Mouse (Mus musculus) T-helper 1 cell (primary cell): Measurements from ENCODE around the gene Cxcl9.

ENCODE experiments used
- in situ Hi-C: fragments of 300-600 bp; cut with MboI, MseI; formaldehyde crosslinking; loops from one replicate; pipeline ENCODE4 v1.15.1; 2025; ENCODE audit warnings: high pct_unique_total_duplicates

The Cxcl9 gene

DNA sequence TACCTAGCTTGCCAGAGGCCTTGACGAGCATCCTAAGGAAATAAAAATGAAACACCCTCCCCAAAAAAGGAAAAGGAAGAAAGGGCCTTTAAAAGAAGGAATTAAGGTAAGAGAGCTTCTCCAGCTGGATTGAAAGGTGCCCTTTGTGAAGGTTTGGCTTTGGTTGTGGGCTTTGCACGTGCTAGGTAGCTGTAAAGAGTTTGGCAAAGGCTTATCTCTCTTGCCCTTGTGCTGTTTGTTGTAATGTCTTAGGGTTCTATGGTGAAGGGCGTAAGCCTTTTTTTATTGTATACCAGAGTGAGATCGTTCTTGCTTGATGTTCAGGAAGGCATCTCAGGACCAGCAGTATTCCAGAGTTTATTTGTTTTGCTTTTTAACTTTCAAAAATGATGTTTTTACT is 12.7 kb upstream of the Cxcl9 start:
- in situ Hi-C loops = loop anchor here (5.0 kb wide), 1 partner anchor 37 kb away; no protein-coding TSS in a partner anchor

DNA sequence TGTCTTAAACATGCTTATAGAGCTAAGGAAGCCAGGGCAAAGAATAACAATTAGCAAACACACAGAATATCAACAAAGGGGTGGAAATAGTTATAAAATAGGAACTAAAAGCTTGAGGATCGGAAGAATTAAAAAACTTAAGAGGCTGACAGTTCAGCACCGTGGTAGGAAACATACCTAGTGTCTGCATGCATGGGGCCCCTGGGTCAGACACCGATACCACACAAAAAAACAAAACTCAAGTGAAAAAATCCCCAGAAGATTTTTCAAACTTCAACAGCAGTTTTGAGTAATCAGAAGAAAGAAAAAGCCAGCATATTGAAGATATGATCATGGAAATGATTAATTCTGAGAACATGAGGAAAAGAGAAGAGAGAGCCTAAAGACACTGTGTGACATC is 8.9 kb upstream of the Cxcl9 start:
- in situ Hi-C loops = no loop called here

DNA sequence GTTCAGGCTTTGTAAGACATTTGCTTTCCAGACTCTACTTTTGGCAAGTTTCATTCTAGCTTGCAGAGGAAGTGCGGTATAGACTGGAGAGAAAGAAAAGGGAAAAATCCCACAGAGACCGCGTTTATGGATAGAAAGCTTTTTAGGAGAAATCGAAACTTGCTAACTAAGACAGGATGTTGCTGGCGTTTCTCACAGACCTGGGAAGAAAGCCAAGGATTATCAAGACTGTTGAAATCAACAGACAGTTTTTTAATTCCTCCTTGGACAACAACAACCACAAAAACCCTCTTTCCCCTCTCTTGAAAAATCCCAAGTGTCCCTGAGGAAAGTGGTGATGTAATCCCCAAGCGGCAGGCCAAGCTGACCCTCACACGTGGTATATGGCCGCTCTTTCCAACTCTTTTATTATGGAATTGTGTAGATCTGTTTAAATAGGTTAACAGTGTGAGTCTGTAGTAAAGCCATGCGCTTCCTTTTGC is 4.5 kb upstream of the Cxcl9 start:
- in situ Hi-C loops = no loop called here

DNA sequence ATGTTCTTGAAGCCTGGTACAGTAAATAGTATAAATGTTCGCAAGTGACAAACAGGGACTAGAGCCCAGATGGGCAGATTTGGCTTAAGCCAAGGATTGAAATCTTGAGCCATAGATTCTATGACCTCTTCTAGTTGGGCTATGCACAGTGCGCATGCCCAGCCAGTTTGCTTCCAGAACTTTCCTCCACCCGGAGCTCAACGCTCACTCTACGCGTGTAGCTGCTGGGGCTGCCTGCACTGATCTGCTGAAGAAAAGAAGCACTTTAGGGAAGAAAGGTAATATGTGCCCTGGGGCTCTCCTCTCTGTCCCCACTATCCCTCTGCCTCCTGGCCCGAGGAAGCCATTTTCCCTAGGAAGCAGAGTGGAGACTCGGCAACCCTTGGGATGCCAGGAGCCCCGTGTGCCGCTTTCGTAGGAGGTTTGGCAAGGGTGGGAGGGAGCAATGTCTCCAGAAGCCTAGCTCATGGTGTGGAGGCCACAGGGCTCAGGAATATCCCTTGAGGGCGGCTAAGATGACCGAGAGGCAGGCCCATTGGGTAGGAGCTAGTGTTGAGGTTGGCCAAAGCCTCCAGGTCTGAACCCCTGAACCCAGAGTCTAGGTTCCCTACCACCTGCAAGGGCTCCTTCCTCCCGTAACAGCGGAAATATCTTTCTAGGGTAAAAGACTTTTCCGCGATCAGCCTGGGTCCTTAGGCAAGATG is 3.9 kb upstream of the Cxcl9 start, which contains the start of gene Art3:
TSS of gene Art3 (plus strand) at position 193 of the 704 bp plus-strand sequence.
- in situ Hi-C loops = no loop called here

DNA sequence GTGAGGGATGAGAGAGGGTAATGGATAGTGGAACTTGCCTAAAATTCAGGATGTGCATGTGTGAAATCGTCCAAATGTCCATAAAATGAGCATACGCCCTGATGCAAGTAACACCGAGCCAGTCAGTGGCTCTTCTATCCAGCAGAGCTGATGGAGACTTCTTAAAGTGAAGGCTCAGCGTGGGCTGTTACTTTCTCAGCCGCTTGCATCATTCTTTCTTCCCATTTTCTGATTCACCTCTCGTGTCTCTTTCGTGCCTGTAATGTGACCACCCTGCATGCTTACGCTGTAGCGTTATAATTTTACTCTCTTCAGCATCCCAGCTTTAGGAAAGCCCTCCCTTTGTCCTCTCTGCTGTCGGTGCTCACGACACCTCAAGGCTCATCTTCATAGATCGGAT is 3.2 kb upstream of the Cxcl9 start:
- in situ Hi-C loops = no loop called here

DNA sequence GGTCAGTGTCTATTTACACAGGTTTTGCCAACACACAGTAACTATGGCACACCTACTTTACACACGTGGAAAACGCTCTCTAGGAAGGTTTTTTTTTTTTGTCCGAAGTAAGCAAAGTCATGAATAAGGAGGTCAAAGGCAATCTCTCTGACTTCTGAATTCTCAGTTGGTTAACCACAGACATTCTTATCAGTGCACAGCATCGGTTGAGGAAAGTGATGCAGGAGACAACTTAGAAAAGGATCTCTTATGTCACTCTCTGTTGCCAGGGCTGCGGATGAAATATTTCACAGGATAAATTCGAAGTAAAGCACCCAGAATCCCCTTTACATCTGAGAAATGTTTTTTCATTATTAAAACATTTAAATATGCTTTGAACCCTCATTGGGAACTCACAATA is 512 bp downstream of the Cxcl9 start:
- in situ Hi-C loops = loop anchor here (10.0 kb wide), 1 partner anchor 1733 kb away; no protein-coding TSS in a partner anchor

DNA sequence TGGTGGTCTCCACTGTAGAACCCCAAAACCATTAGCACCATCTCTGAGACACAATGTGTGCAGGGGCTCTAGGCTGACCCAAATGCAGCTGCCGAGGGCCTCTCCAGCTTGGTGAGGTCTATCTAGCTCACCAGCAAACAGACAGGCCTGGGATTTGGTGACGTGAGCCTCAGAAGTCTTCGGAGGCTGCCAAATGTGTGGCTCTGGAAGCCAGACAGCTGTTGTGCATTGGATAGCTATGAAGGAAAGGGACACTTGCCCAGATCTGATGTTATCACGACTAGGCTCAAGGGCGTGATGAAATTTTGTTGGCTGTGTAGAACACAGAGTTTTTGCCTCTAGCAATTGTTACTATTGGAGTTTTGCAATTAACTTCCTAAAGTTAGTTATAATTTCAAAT is 4.6 kb downstream of the Cxcl9 start:
- in situ Hi-C loops = loop anchor here (10.0 kb wide), 1 partner anchor 1728 kb away; no protein-coding TSS in a partner anchor

DNA sequence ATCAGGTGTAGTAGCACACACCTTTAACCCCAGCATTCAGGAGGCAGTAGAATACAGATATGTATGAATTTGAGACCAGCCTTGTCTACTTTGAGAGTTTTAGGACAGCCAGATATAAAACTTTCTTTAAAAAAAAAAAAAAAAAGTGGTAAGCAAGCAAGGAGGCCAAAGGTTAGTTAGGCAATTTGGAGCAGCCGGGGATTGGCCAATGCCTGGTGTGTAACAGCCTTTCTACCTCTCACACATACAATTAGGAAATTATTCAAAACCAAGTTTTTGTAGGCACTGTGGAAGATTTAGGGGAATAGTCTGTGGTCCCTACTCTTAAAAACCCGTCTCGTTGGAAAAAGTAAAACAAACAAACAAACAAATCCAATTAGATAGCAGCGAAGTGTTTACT is 5.3 kb downstream of the Cxcl9 start:
- in situ Hi-C loops = loop anchor here (10.0 kb wide), 1 partner anchor 1728 kb away; no protein-coding TSS in a partner anchor

DNA sequence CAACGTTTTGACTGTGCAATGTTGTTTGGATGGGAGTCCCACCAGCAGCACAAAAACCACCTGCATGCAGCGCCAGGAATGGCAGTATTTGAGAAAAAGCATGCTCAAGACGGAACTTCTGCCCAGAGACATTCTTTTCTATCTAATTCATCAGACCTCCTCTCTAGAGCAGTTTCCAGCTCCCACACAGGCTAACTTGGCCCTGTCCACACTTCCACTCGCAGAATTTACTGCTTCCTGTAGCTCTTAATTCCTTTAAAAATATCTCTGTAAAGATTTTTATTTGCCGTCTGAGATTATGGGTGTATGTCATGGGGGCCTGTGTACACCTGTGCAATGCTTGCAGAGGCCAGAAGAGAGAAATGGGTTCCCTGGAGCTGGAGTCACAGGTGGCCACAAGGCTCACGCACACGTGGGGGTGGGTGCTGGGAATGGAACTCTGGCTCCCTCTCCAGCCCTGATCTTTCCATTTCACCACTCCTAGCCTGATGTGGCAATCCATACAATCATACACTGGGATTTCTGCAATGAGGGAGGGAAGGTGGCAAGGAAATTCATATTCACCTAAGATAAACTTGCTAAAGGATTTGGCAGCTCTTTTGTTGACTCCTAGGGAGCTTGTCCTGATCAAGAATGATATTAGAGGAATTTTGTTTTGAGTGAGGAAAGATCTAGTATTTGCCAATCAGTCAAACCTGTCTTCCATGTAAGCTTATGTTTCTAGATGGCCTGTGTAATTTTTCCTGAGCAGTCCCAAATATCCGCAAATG is 6.1 kb downstream of the Cxcl9 start:
- in situ Hi-C loops = loop anchor here (10.0 kb wide), 1 partner anchor 1727 kb away; no protein-coding TSS in a partner anchor

DNA sequence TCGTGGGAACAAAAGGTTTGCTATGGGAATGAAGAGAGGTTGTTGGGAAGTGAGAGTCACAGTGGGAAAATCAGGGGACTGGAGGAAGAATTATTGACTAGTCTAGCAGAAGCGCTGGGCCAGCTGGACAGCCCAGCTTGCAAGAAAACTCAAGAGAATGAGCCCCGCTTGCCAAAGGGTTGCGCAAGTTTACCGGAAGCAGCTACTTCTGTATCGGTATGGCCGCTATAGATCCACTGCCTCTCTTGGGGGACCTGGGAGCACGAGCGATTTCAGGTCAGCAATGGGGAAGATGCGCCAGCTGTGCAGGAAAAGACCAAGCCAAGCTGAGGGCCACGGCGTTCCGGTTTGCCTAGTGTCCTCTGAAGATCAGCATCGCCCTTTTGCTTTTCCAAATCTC is 9.3 kb downstream of the Cxcl9 start:
- in situ Hi-C loops = loop anchor here (5.0 kb wide), 1 partner anchor 59 kb away; no protein-coding TSS in a partner anchor

DNA sequence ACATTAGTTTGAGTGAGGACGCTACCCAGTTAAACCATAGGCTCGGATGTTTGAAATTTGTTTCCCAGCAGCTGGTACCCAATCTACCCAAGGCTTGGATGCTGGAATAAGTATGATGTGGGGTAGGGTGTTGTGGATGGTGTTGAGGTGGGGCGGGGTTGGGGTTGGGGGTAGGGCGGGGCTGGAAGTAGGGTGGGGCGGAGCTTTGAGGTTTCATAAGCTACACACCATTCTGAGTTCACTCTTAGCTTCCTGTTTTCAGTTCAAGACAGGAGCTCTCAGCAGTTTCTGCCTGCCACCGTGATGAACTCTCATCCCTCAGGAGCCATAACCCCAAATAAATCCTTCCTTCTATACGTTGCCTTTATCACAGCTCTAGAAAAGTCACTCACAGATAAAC is 9.8 kb downstream of the Cxcl9 start:
- in situ Hi-C loops = loop anchor here (5.0 kb wide), 1 partner anchor 59 kb away; no protein-coding TSS in a partner anchor

DNA sequence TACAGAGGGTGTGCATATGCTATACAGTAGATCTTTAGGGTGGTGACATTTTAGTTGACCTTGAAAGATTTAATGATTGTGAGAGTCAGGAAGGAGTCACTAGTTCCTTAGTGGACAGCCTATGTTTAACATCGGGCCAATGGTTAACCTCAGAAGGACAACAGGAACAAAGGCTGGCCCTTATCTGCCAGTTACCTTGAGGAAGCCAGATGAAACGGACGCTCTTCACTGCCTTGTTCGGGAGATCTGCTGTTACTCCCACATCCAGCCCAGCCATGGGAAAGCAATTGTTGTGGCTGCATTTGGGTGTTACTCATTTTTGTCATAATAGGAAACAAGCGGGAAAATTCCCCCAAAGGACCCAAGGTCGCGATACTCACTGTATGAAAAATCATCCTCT is 14.1 kb downstream of the Cxcl9 start:
- in situ Hi-C loops = no loop called here

DNA sequence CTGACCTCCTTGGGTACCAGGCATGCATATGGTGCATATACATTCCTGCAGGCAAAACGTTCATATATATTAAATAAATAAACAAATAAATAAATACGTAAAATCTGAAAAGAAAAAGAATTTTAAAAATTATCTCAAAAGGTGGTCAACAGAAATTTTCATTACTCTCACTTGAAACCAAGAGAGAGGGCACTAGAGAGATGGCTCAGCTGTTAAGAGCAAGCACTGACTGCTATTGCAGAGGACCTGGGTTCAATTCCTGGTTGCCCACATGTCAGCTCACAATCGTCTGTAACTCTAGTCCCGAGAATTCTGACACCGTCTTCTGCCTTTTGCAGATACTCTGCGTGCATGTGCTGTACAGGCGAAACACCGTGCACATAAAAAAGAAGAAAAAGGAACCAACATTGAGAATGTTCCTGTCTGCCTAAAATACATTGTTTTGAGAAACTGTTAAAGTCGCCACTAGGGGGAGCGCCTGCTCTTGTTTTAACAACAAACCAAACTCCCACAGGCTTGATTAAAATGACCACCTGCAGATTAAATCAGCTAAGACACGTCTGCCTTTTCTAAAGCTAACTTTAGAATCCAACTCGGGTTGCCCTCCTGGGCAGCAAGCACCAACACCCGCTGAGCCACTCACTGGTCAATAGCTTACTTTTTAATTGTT is 15.7 kb downstream of the Cxcl9 start:
- in situ Hi-C loops = no loop called here

DNA sequence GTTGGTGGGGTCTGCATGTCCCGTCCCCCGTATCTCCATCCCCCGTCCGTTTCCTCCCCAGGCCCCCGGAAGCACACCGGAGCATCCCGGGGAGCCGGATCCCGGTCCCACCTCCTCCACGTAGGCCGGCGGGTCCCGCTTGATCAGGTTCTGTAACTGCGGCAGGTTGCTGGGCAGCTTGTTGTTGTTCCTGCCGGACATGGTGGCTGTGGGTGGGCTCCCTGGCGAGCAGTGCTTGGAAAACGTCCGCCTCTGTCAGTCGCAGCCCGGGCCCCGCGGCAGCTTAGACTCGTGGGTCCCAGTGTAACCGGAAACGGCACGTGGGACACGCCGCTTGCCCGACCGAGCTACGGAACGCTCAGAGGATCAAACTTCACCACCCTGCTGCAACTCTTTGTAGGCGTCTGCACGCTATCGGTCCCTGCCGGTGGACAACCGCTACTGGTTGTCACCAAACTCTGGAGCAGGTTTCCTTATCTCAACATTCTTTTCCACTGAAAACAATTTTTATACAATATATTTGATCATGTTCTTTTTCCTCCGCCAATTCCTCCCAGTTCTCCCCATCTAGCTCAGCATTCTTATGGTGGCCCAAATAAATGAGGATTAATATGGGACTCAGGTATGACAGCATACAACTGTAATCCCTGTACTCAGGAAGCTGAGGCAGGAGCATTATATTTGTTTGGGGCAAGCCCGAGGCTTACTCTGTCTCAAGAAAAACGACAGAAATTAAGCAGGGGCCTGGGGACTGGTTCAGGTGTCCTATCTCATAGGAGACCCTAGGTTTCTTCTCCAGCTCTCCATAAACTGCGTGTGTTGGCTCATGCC is 18.0 kb downstream of the Cxcl9 start, which contains the start of gene Sdad1:
TSS of gene Sdad1 (minus strand) at position 799 of the 831 bp plus-strand sequence.
- in situ Hi-C loops = no loop called here

DNA sequence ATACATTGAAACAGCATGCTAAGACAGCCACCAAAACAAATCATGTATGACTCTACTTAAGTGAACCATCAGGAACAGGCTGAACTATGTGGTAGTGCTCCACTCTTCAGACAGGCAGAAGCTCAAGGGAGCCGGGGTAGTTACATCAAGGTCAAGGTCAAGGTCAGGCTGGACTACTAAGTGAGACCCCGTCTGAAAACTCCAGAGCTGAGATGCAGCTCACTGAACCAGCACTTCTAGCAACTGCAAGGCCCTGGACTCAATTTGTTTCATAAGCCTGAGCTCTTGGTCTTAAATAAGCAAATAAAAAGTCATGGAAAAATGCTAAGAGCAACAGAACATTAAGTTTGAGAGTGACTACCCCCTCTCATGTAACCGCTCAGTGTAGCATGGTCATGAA is 23.6 kb downstream of the Cxcl9 start:
- in situ Hi-C loops = no loop called here

DNA sequence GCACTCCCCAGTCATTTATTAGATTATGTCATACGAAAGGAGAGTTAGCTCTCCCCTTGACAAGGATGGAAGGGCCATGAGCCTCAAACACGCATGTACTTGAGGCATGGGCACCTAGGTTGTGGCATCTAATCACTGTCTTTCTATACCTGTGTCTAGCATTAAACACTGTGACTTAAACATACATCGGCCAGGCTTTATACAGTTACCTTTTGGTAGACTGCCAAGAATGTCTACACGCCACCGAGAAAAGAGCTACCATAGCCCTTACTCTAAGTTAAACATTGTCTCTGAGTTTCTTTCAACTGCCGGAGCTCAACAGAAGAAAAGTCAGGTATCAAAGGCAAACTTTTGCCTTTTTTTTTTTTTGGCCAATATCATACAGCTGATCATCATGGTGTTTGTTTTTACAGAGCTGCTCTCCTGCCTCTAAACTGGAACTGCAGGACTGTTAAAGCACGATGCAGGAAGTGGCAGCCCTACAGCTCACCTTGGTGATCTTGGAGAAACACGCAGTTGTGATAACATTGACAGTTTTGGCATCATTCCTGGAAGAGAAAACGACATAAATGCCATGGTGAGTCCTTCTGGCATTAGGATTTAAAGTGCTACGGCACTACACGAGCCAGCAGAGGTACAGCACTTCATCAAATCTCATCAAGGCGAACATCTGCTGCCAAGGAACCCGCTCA is 25.6 kb downstream of the Cxcl9 start:
- in situ Hi-C loops = no loop called here

DNA sequence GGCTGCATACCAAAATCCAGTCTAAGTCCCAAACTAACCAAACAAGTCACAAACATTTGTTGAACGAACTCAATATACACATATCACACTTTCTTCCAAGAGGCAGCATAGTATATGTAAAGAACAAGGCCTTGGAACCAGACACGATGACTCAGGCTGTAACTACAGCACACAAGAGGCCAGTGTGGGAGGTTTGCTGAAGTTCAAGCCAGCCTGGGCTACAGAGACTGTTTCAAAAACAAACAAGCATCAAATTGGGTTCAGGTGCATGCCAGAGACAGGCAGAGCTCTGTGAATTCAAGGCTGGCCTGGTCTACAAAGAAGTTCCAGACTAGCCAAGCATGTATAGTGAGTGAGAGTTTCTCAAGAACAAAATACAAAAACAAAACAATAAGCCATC is 33.4 kb downstream of the Cxcl9 start:
- in situ Hi-C loops = no loop called here

DNA sequence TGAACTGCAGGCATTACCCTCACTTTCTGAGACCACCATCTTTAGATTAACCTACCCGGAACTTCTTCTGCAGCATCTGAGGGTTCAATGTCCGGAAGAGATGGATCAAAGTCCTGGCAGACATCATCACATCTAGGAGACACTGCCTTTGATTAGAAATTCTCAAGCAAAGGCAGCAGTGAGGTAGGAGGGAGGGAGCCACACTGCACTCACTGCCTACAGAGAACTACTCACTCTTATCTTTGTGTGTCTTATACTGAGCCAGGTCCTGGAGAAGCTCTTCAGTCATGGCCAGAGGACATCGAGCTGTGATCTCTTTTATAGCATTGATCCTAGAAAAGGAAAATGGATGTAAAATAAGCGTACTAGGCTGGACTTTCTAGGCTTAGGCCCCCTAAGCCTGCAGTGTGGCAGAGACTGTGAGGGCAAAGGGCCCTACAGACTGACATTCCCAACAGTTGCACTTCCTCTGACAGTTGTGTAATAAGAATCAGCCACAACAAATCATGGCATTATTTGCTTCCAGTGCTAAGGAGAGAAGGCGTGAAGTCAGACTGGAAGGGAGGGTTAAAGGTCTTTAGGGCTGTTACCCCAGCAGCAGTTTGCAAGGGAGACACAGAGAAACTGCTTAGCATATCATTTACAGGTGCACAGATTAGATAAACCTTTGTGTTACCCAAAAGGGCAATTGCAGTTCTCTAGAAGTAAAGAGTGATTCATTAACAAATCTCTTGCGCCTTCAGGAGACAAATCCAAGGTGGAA is 36.0 kb downstream of the Cxcl9 start:
- in situ Hi-C loops = no loop called here

DNA sequence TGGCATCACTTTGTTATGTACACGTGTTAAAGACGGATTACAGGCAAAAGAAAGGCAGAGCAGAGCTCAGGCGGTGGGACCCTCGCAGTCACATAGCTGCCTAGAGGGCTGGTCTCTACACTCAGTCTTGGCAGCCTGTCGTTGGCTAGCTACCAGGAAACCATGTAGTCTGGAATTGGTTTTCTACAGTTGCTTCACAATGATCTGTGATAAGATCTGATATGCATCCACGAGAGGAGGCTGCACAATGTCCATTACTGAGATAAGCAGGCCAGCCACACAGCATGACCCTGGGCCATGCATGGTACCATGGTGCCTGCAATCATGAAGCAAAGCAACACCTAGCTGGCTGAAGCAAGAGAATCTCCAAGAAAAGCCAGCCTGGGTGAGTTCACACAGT is 40.0 kb downstream of the Cxcl9 start:
- in situ Hi-C loops = no loop called here

DNA sequence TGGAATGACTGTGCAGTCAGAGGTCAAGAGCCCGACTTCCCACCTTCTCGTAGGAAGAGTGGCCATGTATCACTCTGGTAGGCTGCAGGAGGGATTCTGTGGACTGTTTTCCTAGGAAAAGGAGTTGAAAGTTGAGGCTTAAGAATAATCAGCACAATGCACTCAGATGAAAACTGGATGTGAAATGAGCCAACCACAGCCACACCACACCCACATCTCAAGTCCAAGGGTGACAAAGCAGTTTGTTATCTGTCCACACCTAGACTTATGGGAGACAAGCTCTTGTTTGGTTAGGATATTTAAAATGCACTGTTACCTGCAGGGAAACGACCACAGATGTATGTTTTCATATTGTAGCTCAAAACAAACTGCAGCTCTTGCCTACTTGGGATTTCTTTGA is 44.8 kb downstream of the Cxcl9 start:
- in situ Hi-C loops = no loop called here
